Mouse (Mus musculus) megakaryocyte-erythroid progenitor cell, adult 5 weeks (primary cell): ENCODE results near the gene Fam240b. TPM values are rescaled to one million over a fixed set of nuclear protein-coding genes. Genes with fewer than 3 reads are reported as not detected.

Source experiments
- polyA plus RNA-seq: library from polyadenylated mRNA; stranded (reverse); fragments of >175 nt; gene quantifications from 2 replicates; pipeline ENCODE4 v1.2.3, GENCODE M21; 2012

Fam240b gene
- not detected in 2 replicates for polyA plus RNA-seq

DNA sequence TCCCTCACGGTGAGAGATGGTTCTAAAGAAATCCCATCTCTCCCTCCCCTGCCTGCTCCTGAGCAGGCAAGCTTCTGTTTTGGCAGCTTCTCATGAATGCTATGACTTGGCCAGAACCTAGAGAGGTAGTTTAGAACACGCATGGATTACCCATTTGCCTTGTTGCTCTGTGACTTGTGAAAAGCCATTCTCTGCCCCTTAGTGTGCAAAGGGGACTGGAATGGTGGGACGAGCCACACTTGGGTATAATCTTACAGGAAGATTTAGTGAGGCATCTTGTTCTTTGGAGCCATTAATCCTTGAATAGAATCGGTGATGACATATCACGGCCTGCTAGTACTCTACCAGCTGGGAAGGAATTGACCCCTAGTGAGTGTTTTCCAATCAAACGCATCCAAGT, at the start of gene Fam240b:
Gene Fam240b, minus strand, starts transcription at position 101 of the 400 bp plus-strand sequence.

DNA sequence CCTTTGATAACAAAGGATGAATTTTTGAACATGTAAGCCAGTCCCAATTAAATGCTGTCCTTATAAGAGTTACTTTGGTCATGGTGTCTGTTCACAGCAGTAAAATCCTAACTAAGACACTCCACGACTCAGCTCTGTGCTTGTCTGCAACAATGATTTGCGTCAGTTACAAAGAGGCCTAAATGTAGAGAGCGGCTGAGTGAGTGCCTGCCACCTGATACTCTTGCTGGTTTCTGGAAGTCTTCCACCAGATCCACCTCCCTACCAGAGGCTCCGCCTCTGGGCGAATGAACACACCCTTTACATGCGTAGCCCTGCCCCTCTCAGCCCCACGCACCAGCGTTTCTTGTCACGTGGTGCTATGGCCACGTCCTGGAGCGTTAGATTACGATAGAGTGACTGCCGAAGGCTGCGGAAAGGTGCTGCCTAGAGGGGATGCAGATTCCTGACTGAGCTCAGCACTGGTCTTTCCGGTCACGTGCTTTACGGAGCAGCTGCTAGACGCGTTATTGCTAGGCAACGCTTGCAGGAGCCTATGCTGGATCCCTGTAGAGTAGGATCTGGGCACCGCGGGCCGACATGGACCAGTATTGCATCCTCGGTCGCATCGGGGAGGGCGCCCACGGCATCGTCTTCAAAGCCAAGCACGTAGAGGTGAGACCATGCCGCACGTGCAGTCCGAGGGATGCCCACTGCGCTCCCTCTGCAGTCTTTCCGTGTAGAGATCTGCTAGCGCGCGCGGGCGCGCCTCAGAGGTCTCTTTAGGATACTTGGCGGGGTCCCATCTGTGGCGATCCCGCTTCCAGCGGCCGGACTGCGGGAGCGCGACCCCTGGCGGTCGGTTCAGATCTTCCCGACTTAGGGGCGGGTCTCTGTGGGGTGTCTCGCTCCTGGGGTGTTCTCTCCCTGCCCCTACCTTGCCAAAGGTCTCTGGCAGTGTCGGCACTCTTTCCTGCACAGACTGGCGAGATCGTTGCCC, 65.3 kb downstream of the Fam240b start, which contains the start of gene Cdk20:
Gene Cdk20, plus strand, starts transcription at position 298 of the 979 bp plus-strand sequence.

Other genes with a start within 250 kb of the Fam240b start
- gene Cdc14b, start 222.5 kb downstream of the Fam240b start, polyA plus RNA-seq: 0.29 and 0.34 TPM in 2 replicates
- gene Aaed1, start 185.1 kb downstream of the Fam240b start, polyA plus RNA-seq: 2.2 and 3.0 TPM in 2 replicates
- gene Ctsl, start 126.9 kb downstream of the Fam240b start, polyA plus RNA-seq: 0.99 and 1.8 TPM in 2 replicates
- 12.0 and 16.1 TPM in 2 replicates for gene Cdk20, start 65.5 kb downstream of the Fam240b start, polyA plus RNA-seq